Comparison of ENCODE assay signal across 19 mouse cellular contexts in genomic region chr16:90610097-90610808, GRCm38 (mm10).
DNase-seq lines count a peak whose midpoint lies in the region; ATAC-seq lines count a peak whose summit lies in the region.
"Had no signal": no experiment of that assay in that cellular context is flagged by ENCODE, and none has a peak within 500 bp of the region (broad histone marks: within the 10 kb centered on the region; RNA-seq: fewer than 3 reads in every experiment).

No protein-coding gene starts in this region.

- 0 out of 2 replicates have a peak, but pooled peaks cover 7% of the 10 kb centered on the region for H3K27me3 ChIP-seq in heart, embryonic 12.5 days (replicated peaks)
- H3K27me3 ChIP-seq in forebrain, embryonic 11.5 days (ENCODE audit: control insufficient read depth, insufficient read depth, low read length): no peaks in the 10 kb centered on the region
- H3K27me3 ChIP-seq: embryonic facial prominence, embryonic 15.5 days; forebrain, embryonic 15.5 days; heart, embryonic 13.5 days; hindbrain, embryonic 15.5 days had no signal

- H3K36me3 ChIP-seq in heart, embryonic 12.5 days: no peaks in the 10 kb centered on the region
- no peaks in the 10 kb centered on the region for H3K36me3 ChIP-seq in forebrain, embryonic 11.5 days (ENCODE audit: control insufficient read depth, insufficient read depth, low read length)
- H3K36me3 ChIP-seq: embryonic facial prominence, embryonic 15.5 days; forebrain, embryonic 10.5 days; forebrain, embryonic 15.5 days; heart, embryonic 13.5 days; hindbrain, embryonic 15.5 days had no signal

- no peak overlapping the region for H3K4me2 ChIP-seq in heart, embryonic 12.5 days
- no peak overlapping the region for H3K4me2 ChIP-seq in forebrain, embryonic 11.5 days (ENCODE audit: low read depth, low read length, severe bottlenecking)
- H3K4me2 ChIP-seq: embryonic facial prominence, embryonic 15.5 days; forebrain, embryonic 15.5 days; heart, embryonic 13.5 days; hindbrain, embryonic 15.5 days had no signal

- H3K27ac ChIP-seq in heart, embryonic 12.5 days (ENCODE audit: poor library complexity, severe bottlenecking): no peak overlapping the region
- H3K27ac ChIP-seq in forebrain, embryonic 11.5 days (ENCODE audit: low read depth, low read length): no peak overlapping the region
- H3K27ac ChIP-seq: embryonic facial prominence, embryonic 15.5 days; forebrain, embryonic 10.5 days; forebrain, embryonic 15.5 days; heart, embryonic 13.5 days; hindbrain, embryonic 15.5 days had no signal

- no peaks in the 10 kb centered on the region for H3K4me1 ChIP-seq in heart, embryonic 12.5 days (replicated peaks)
- no peaks in the 10 kb centered on the region for H3K4me1 ChIP-seq in forebrain, embryonic 11.5 days (replicated peaks; ENCODE audit: control insufficient read depth, insufficient read depth, low read length)
- H3K4me1 ChIP-seq: embryonic facial prominence, embryonic 15.5 days; forebrain, embryonic 10.5 days; forebrain, embryonic 15.5 days; heart, embryonic 13.5 days; hindbrain, embryonic 15.5 days had no signal

- no peak overlapping the region for H3K4me3 ChIP-seq in heart, embryonic 12.5 days
- H3K4me3 ChIP-seq in forebrain, embryonic 11.5 days (ENCODE audit: low read depth, low read length): no peak overlapping the region
- H3K4me3 ChIP-seq: embryonic facial prominence, embryonic 15.5 days; erythroblast, embryonic 14.5 days; forebrain, embryonic 10.5 days; forebrain, embryonic 15.5 days; heart, embryonic 13.5 days; hindbrain, embryonic 15.5 days had no signal

- no peak for ATAC-seq in heart, embryonic 12.5 days (ENCODE audit: insufficient number of reproducible peaks, low FRiP score)
- ATAC-seq in forebrain, embryonic 11.5 days (replicated peaks; ENCODE audit: low FRiP score): no peak
- ATAC-seq: forebrain, embryonic 15.5 days had no signal

- 82% methylated on average over 22 of the region's 22 CpGs for WGBS in heart, embryonic 12.5 days
- WGBS in forebrain, embryonic 11.5 days: 91% methylated on average over 22 of the region's 22 CpGs

- H3K9me3 ChIP-seq in heart, embryonic 12.5 days (replicated peaks): 0 out of 2 replicates have a peak, but pooled peaks cover 5% of the 10 kb centered on the region
- H3K9me3 ChIP-seq in forebrain, embryonic 11.5 days (ENCODE audit: control insufficient read depth, low read length): no peaks in the 10 kb centered on the region
- H3K9me3 ChIP-seq: embryonic facial prominence, embryonic 15.5 days; forebrain, embryonic 10.5 days; forebrain, embryonic 15.5 days; heart, embryonic 13.5 days; hindbrain, embryonic 15.5 days had no signal

- no peak overlapping the region for H3K9ac ChIP-seq in heart, embryonic 12.5 days
- no peak overlapping the region for H3K9ac ChIP-seq in forebrain, embryonic 11.5 days (ENCODE audit: low read length)
- H3K9ac ChIP-seq: embryonic facial prominence, embryonic 15.5 days; forebrain, embryonic 15.5 days; heart, embryonic 13.5 days; hindbrain, embryonic 15.5 days had no signal

- peak; percentile 71 for DNase-seq in heart, adult 11 months
- DNase-seq in left cerebral cortex, postnatal 14 days (ENCODE audit: low spot score in 2 of 2): peak; percentile 31 to 38
- no peak for DNase-seq in left cerebral cortex, adult 11 months (ENCODE audit: low spot score)
- DNase-seq in right cerebral cortex, postnatal 14 days: peak; percentile 8
- no peak for DNase-seq in right cerebral cortex, postnatal 10 days (ENCODE audit: low spot score in 2 of 2)
- no peak for DNase-seq in forebrain, embryonic 11.5 days (ENCODE audit: low spot score)
- DNase-seq: adrenal gland, postnatal 10 days; cerebellum, adult 11-12 months; cerebellum, adult 9-10 months; cerebellum, postnatal 25 days; gastrocnemius, postnatal 14 days; heart, postnatal 36 days had no signal

- intact Hi-C loops in left cerebral cortex, postnatal 14 days (cut with DNase I): no loop called here

Comparison
In these comparisons a context has a peak if more than half of its experiments do, and no peak if none do; other contexts are left out.
1. DNase-seq: peak in heart, adult 11 months (single experiment), left cerebral cortex, postnatal 14 days (2 of 2) and right cerebral cortex, postnatal 14 days (single experiment); none in left cerebral cortex, adult 11 months (single experiment), right cerebral cortex, postnatal 10 days (0 of 2) and forebrain, embryonic 11.5 days (single experiment).